Mouse (Mus musculus): Measurements from ENCODE around the gene Aspm.

DNA sequence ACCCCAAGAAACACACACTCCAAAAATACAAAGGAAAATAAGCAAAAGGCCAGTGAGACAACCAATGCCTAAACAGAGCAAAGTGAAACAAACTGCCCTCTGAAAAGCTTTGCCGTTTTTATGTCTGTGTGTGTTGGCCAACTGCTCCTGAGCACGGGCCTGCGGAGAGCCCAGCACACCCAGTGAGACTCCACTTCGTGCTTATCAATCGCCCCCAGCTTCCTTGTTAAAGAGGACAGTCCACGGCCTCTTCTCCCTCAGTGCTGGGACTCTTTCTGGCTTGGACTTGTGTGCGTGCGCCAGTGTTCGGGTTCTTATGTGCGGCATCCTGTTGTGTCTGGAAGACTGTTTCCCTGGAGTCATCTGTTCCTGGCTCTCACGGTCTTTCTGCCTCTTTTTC is 11.4 kb downstream of the Aspm start:
- TF ChIP-seq CTCF (IDR thresholded peaks at IDR 0.05; ENCODE audit: insufficient read depth, low read depth, low read length) (no peak), POLR2A (IDR thresholded peaks at IDR 0.05; ENCODE audit: insufficient read depth, low read depth, low read length) (no peak)
